Mouse (Mus musculus) thymus, adult 2 months (tissue): ENCODE results near the gene Hoxc6. TPM values are rescaled to one million over a fixed set of nuclear protein-coding genes. Genes with fewer than 3 reads are reported as not detected.

Source experiments
- DNase-seq: peaks from one replicate; pipeline ENCODE4 v3.0.0; 2021
- H3K27ac ChIP-seq: fragments of 200-500 bp; 2 replicates; pipeline ENCODE4 v1.5.1; 2012; ENCODE audit warnings: low read length, control low read depth; ENCODE audit not compliant: control insufficient read depth, insufficient read depth
- H3K27me3 ChIP-seq: fragments of 200-500 bp; 2 replicates; pipeline ENCODE4 v1.6.1; 2012; ENCODE audit warnings: mild to moderate bottlenecking, low read length, moderate library complexity, mixed read lengths; ENCODE audit not compliant: control insufficient read depth, insufficient read depth
- H3K36me3 ChIP-seq: fragments of 200-500 bp; 2 replicates; pipeline ENCODE4 v1.6.1; 2012; ENCODE audit warnings: mild to moderate bottlenecking, low read length, moderate library complexity; ENCODE audit not compliant: control insufficient read depth, insufficient read depth
- H3K4me1 ChIP-seq: fragments of 200-500 bp; replicated peaks from 2 replicates; pipeline ENCODE4 v1.6.1; 2012; ENCODE audit warnings: low read length; ENCODE audit not compliant: control insufficient read depth, insufficient read depth
- H3K4me3 ChIP-seq: fragments of 200-500 bp; 2 replicates; pipeline ENCODE4 v1.5.1; 2012; ENCODE audit warnings: mild to moderate bottlenecking, low read length, control low read depth, moderate library complexity; ENCODE audit not compliant: control insufficient read depth, insufficient read depth
- CTCF ChIP-seq: fragments of 200-500 bp; IDR thresholded peaks from 2 replicates; pipeline ENCODE4 v1.5.1; 2012; ENCODE audit warnings: mild to moderate bottlenecking, control low read depth, low read length, moderate library complexity, borderline replicate concordance; ENCODE audit not compliant: control insufficient read depth, poor library complexity, insufficient read depth; ENCODE audit errors: extremely low read depth
- POLR2A ChIP-seq: fragments of 200-500 bp; IDR thresholded peaks from 2 replicates; pipeline ENCODE4 v1.6.1; 2012; ENCODE audit warnings: mild to moderate bottlenecking, low read length, control low read depth, moderate library complexity; ENCODE audit not compliant: control insufficient read depth, poor library complexity, insufficient read depth; ENCODE audit errors: extremely low read depth
- WGBS: fragments of 180-500 bp; shearing (Covaris S2); methylation state at CpG from one replicate; pipeline ENCODE4 v1.1.7; 2018; 5-methylcytosine and 5-hydroxymethylcytosine counted together
- polyA plus RNA-seq: library from polyadenylated mRNA; depleted of rRNA; stranded (reverse); fragments of >200 nt; gene quantifications from 2 replicates; pipeline ENCODE4 v1.2.3, GENCODE M21; 2012

The Hoxc6 gene
- polyA plus RNA-seq, 1 experiment = 0.23 TPM

DNA sequence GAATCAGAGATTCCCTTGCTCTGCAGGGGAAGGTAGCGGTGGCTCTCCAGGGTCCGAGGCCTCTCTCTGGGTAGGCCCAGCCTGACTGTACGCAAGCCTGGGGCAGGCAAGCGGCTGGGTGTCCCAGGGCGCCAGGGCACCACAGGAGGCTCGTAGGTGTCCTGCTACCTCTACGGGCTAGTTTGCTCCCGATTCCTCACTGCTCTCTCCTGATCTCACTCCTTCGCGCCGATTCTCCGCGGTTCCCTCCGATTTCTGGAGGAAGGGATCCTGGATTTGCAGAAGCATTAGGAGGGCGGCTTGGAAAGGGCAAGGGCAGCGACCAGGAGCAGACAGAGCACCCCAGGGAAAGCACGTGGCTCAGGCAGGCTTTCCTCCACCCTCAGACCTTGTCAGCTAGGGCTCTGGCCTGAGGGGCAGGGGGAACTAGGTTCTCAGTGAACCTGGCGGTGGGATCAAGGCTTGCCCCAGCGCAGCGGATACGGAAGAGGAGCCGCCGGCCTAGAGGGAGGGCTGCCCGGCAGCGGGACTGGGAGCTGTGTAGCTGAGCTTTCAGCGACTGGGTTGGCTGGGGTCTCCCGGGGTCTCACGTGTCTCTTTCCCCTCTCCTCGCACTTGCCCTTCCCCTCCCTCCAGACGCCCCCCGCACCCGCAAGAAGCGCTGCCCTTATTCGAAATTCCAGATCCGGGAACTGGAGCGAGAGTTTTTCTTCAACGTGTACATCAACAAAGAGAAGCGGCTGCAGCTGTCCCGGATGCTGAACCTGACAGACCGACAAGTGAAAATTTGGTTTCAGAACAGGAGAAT lies 42.0 kb upstream of the Hoxc6 start:
- Histone ChIP-seq H3K4me1 (no peaks in the 10 kb centered on the region), H3K27ac (no peak overlapping the region), H3K4me3 (no peak overlapping the region), H3K36me3 (no peaks in the 10 kb centered on the region), H3K27me3 (peaks cover 40% of the 10 kb centered on the region)
- DNase-seq = no peak
- no peak for TF ChIP-seq POLR2A
- WGBS = 5% methylated on average over 40 of the region's 40 CpGs

DNA sequence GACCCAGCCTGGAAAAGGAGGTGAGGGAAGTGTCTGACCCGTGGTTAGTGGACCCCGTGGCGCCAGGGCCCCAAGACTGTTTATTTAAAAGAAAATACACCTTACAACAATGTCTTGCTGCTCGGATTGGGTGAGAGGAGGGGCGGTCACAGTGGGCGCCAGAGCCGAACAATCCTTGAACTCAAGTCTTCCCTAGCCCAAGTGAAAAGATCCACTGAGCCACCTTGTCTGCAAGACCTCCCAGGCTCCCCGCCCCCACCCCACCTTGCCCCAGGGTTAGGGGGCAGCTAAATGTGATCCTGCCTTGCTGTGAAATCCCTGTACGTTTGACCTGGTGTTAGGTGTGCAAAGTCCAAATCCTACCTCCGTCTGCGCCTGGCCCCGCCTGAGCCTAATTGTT lies 41.2 kb upstream of the Hoxc6 start:
- Histone ChIP-seq H3K27me3 (peaks cover 39% of the 10 kb centered on the region), H3K27ac (no peak overlapping the region), H3K4me3 (no peak overlapping the region), H3K36me3 (no peaks in the 10 kb centered on the region), H3K4me1 (no peaks in the 10 kb centered on the region)
- TF ChIP-seq CTCF = no peak
- no peak for TF ChIP-seq POLR2A
- DNase-seq = no peak
- WGBS = 11% methylated on average over 12 of the region's 12 CpGs

DNA sequence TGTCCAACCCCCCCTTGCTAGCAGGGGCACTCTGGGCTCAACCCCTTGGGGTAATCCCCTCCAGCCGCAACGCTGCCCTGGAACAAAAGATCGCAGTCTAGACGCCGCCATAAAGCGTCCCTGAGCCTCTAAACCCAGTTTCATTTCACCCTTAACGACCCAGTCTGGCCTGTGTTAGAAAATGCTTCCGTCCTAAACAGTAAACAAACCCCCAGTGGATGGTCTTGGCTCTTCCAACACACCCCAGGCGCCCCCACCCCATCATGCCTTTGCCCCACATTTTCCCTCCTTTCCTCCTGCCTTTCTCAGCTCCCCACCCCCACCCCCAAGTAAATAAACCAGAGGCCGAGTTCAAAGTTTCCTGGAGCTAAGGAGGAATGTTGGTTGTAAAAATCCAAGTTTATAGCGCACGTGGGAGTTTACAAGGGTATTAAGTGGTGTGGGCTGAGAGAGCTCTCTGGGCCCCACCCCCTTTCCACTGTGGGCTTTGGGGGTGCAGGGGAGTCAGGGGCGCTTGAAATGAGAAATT lies 38.3 kb upstream of the Hoxc6 start:
- no peak for DNase-seq
- Histone ChIP-seq H3K27me3 (peaks cover 44% of the 10 kb centered on the region), H3K4me3 (no peak overlapping the region), H3K36me3 (no peaks in the 10 kb centered on the region), H3K4me1 (no peaks in the 10 kb centered on the region), H3K27ac (no peak overlapping the region)
- 6% methylated on average over 13 of the region's 13 CpGs for WGBS
- no peak for TF ChIP-seq CTCF
- TF ChIP-seq POLR2A = no peak

DNA sequence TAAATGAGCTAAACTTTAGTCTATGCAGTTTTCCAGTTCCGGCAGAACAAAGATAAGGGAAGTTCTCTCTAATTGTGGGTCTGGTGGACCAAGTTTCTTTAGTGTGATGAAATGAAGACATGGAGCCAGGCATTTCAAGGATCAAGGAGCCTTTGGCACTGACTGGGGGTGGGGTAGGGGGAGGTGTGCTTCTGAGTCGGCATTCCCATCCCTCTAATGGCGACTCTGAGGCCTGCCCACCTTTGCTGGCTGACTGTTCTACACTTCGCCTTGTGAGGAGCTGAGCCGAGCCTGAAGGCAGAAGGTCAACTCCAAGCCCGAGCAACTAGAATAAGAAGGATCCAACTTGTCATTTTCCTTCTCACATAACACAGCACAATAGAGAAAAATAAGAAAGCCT lies 36.3 kb upstream of the Hoxc6 start:
- WGBS = 10% methylated on average over 6 of the region's 6 CpGs
- Histone ChIP-seq H3K4me3 (no peak overlapping the region), H3K27me3 (peaks cover 44% of the 10 kb centered on the region)

DNA sequence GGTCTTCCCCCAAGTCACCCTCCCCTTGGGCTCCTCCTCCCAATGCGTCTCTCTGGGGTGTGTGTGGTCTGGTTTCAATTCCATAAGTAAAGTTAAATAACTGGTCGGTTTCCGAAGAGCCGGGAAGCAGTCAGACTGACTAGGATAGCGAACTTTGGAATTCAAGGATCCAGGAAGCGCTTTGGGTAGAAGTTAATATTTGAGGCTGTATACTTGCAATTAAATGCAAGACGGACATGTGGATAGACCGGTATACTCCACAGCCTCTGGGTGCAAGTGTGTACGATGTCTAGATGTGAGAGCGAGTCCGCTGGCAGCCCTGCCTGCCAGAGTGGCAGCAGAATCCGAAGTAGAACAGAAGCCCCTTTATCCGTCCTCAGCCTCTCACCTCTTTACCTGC lies 35.6 kb upstream of the Hoxc6 start:
- Histone ChIP-seq H3K4me1 (no peaks in the 10 kb centered on the region), H3K4me3 (no peak overlapping the region), H3K27ac (no peak overlapping the region), H3K27me3 (peaks cover 43% of the 10 kb centered on the region), H3K36me3 (no peaks in the 10 kb centered on the region)
- DNase-seq = no peak
- TF ChIP-seq CTCF (no peak), POLR2A (no peak)
- WGBS = 16% methylated on average over 13 of the region's 13 CpGs

More for the DNA sequence above, 36.3 kb upstream of the Hoxc6 start:
- H3K4me1 ChIP-seq = no peaks in the 10 kb centered on the region
- TF ChIP-seq CTCF (no peak), POLR2A (no peak)
- H3K27ac ChIP-seq = no peak overlapping the region
- no peak for DNase-seq
- H3K36me3 ChIP-seq = no peaks in the 10 kb centered on the region

DNA sequence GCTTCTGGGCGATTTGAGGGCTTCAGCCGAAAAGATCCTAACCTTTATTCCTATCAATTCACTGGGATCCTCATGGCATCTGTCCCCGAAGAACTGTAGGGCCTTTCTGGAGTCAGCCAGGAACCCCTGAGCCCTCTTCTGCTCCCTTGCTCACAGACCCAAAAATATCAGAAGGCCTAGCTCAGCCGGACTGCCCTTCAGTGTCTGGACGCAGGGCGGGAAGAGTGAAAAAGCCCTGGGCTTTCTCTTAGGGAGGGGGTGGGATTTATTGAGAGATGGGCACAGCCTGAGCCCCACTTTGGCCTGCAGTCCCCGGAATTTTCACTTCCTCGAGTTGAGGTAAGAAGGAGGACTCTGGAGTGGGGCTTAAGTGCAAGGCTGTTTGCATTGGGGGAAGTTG lies 34.8 kb upstream of the Hoxc6 start:
- Histone ChIP-seq H3K27ac (no peak overlapping the region), H3K27me3 (peaks cover 39% of the 10 kb centered on the region), H3K4me1 (no peaks in the 10 kb centered on the region), H3K36me3 (no peaks in the 10 kb centered on the region), H3K4me3 (no peak overlapping the region)
- no peak for DNase-seq
- WGBS = 16% methylated on average over 8 of the region's 8 CpGs
- TF ChIP-seq POLR2A (no peak), CTCF (no peak)
